Mouse (Mus musculus): ENCODE results near the gene Zmpste24.

DNA sequence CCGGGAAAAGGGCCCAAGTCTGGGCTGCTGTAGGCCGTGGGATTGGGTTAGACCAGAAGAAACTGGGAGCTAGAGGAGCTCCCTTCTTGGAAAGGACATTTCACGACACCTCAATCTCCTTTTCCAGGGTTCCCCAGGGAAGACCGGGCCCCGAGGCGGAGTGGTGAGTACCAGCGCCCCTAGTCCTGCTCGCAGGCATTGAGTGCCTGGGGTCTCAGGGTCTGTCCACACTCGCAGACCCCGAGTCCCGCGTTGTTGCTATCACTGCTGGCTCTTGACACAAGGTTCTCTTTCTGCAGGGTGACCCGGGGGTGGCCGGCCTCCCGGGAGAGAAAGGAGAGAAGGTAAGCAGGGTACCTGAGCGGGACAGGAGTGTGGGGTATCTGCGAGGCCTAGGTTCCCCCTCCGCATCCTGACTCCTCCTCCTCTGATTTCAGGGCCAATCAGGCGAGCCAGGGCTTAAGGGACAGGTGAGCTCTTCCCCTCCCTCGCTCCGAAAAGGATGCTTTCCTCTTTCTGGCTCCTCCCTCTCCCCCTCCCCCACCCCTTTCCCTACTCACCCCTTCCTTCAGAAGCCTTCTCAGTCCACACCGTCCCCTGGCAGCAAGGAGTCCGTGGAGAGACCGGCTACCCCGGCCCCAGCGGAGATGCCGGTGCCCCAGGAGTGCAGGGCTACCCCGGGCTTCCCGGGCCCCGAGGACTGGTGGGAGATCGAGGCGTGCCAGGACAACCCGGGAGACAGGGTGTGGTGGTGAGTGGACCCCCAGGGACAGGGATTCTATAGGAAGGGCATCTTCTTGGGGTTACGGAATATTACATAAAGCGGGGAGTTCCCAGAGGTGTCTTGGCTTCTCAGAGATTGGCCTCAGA is 45.4 kb downstream of the Zmpste24 start:
- TF ChIP-seq CTCF (IDR thresholded peaks at IDR 0.05; ENCODE audit: low read depth) (no peak), EP300 (IDR thresholded peaks at IDR 0.05; ENCODE audit: low read depth) (no peak)

Data from liver, postnatal 0 days (tissue).